Mouse (Mus musculus): Measurements from ENCODE around the gene Psip1.
"Not testable (repeated sequence)": the region's sequence is repeated elsewhere in the genome, so short reads cannot be mapped to it uniquely, and the experiment has no call there.

The Psip1 gene

GRCm38 (mm10) chr4:83486117-83486901, at the start of gene Psip1:
Psip1 (minus strand) TSS chr4:83486459.
- peak; percentile 94 for DNase-seq (ENCODE audit: low read depth, low spot score)

DNA sequence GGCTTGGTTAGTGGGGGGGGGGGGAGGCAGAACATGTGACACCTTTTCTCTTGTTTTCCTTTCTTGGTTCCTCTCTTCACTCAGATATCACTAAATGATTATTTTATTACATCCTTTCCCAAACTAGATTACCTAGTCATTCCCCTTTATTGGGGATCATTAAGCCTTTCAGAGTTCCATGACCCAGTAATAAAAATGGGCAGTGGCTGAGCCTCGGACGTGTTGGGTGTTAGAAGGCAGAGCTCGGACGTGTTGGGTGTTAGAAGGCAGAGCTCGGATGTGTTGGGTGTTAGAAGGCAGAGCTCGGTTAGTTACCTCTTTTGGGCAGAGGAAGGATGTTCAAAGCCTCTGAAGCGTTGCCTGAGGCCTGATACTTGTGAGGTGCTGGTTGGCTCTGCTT, 47.8 kb upstream of the Psip1 start:
- DNase-seq (ENCODE audit: low read depth, low spot score), result no peak

- DNase-seq (ENCODE audit: low read depth, low spot score), result no peak
Measured at GRCm38 (mm10) chr4:83533168-83533911, 47.1 kb upstream of the Psip1 start.

GRCm38 (mm10) chr4:83530060-83530459, 43.8 kb upstream of the Psip1 start:
- DNase-seq (ENCODE audit: low read depth, low spot score), result peak; percentile 17

- DNase-seq (ENCODE audit: low read depth, low spot score), result peak; percentile 75
Measured at GRCm38 (mm10) chr4:83527921-83528320, 41.7 kb upstream of the Psip1 start.

DNA sequence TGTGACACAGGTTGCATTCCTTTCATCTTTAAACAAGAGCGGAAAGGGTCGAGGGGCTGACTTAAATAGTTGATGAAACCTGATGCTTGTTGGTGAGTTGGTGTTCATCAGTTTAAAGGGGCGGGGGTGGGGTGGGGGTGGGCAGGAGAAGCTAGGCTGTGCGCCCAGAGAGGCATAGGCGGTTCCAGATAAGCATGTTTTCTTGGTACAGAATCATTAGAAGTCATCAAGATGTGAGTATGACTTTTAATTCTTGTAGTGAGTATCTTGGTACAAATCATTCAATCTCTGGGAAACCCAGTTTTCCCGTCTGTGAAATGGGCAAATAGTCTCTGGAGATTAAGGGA, 40.7 kb upstream of the Psip1 start:
- DNase-seq (ENCODE audit: low read depth, low spot score), result no peak

- DNase-seq (ENCODE audit: low read depth, low spot score), result peak; percentile 14
Measured at GRCm38 (mm10) chr4:83526270-83526987, 40.2 kb upstream of the Psip1 start.

GRCm38 (mm10) chr4:83525690-83526055, 39.4 kb upstream of the Psip1 start:
- no peak for DNase-seq (ENCODE audit: low read depth, low spot score)

DNA sequence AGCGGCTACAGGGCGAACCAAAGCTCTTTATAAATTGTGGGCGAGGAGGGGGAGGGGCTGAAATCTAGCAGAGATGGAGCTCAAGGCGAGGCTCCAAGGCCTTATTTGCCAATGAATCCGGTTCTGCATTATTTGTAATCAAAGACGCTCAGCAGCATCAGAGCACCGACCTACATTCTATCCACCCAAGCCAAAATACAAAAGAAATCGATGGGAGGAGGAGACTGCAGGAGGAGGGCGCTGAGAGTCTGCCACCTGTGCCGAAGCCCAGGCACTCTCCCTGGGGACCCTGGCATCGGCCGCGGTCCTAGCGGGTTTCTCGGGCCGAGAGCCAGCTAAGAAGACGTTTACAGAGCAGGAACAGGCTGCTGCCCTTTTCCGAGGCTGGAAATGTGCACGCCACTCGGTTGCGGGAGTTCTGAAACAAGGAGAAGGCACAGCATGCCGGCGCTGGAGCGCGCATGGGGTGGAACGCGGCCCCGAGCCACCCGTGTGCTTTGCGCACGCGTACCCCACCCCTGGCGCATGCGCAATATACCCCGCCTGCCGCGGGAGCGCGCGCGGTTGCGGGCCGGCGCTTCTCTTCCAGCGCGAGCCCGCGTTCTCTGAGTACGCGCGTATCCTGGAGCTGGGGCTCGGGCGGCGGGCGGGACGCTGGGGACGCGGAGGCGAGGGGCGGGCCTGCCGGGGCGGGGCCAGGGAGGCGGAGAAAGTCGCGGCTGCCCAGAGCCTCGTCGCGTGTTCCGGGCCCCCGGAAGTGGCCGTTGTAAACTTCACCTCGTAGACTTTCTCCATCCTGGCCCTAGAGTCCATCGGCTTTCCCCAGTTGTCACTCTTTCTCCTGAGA, 38.8 kb upstream of the Psip1 start, which contains the start of gene Ccdc171:
Ccdc171 (plus strand) TSS at position 703 of the 847 bp plus-strand sequence.
- peak; percentile 98 for DNase-seq (ENCODE audit: low read depth, low spot score)

DNA sequence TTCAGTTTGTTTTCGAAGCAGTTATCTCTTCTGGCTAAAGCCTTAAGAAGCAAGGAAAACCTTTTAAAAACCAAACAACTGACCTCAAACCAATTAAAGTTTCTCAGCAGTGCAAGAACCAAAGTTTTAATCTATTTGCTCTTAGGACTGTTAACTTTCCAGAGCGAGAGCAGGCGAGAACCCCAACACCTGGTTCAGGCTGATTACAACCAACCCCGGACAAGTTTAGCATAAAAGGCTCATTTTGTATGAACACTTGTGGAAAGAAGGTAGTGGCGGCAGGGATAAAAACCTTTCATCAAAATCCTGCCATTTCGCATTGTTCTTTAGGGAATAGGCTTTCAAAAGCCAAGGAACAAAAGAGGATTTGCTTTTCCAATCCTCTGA, 38.2 kb upstream of the Psip1 start:
- DNase-seq (ENCODE audit: low read depth, low spot score), result no peak

GRCm38 (mm10) chr4:83522066-83522465, 35.8 kb upstream of the Psip1 start:
- no peak for DNase-seq (ENCODE audit: low read depth, low spot score)

DNA sequence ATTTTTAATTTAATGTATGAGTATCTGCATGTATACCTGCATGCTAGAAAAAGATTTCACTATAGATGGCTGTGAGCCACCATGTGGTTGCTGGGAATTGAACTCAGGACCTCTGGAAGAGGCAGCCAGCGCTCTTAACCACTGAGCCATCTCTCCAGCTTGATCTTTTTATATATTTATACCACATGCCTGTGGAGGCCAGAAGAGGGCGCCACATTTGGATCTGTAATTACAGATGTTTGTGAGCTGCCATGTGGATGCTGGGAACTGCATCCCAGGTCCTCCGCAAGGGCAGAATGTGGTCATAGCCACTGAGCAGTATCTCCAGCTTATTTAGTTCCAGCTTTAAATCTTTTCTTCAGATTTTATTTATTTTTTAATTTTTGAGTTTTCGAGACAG, 34.0 kb upstream of the Psip1 start:
- peak; percentile 31 for DNase-seq (ENCODE audit: low read depth, low spot score)

- DNase-seq (ENCODE audit: low read depth, low spot score), result no peak
Measured at GRCm38 (mm10) chr4:83519807-83520206, 33.5 kb upstream of the Psip1 start.

DNA sequence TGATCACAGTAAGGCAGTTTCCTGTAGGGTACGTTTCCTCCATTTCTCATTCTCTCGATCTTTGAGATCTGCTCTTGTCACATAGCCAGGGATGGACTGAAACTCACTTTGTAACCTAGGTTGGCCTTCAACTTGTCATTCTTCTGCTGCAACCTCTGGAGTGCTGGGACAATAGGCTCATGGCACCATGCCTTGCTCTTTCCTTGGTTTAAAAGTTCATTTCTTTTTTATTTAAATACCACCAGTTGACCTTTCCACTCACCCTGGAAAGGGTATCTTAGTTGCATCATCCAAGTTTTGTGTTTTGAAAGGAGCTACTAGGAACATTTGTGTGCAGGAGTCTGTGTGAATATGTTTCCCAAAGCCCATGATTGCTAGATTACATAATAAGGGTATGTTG, 32.9 kb upstream of the Psip1 start:
- DNase-seq (ENCODE audit: low read depth, low spot score), result no peak

DNA sequence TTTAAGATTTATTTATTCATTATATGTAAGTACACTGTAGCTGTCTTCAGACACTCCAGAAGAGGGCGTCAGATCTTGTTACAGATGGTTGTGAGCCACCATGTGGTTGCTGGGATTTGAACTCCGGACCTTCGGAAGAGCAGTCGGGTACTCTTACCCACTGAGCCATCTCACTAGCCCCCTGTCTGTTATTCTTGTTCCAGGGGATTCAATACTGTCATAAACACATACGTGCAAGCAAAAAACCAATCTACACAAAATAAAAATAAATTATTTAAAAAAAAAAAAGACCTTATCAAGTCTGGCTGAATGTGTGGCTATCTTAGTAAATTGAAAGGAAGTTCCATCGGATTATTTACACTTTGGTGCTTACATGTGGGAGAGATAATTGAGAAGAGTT, 29.9 kb upstream of the Psip1 start:
- not testable (repeated sequence) for DNase-seq (ENCODE audit: low read depth, low spot score)

GRCm38 (mm10) chr4:83514976-83515669, 28.9 kb upstream of the Psip1 start:
- DNase-seq (ENCODE audit: low read depth, low spot score), result peak; percentile 52

DNA sequence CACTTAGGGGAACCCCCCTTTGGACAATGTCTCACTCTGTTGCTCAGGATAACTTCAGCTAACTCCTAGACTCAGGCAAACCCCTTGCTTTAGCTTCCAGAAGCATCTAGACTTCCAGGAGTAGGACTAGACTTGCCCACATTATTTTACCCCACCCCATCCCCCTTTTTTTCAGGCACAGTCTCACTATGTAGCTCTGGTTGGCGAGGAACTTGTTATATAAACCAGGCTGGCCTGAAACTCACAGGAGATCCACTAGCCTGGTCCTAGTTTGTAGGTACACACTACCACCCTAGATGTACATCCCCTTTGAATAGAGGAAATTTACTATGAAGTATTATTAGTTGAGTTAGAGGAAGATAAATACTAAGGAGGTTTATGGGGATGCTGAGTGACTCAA, 27.9 kb upstream of the Psip1 start:
- DNase-seq (ENCODE audit: low read depth, low spot score), result no peak

DNA sequence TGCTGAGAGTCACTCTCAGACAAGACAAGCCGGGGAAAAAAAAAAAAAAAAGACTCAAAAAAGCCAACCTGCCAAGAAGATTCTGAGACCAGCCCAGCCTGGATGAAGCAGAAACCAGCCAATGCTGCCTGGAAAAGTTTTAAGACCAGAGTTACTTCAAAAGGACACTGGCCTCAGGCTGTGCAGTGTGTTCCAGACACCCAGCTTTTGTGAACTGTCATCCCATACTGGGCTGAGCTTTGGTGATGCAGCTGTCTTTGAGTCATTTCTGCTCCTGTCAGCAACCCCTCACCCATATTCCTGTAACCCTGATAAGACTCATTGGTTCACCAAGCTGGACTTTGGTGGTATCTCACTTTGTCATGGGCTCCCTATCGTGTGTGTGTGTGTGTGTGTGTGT, 26.4 kb upstream of the Psip1 start:
- no peak for DNase-seq (ENCODE audit: low read depth, low spot score)

DNA sequence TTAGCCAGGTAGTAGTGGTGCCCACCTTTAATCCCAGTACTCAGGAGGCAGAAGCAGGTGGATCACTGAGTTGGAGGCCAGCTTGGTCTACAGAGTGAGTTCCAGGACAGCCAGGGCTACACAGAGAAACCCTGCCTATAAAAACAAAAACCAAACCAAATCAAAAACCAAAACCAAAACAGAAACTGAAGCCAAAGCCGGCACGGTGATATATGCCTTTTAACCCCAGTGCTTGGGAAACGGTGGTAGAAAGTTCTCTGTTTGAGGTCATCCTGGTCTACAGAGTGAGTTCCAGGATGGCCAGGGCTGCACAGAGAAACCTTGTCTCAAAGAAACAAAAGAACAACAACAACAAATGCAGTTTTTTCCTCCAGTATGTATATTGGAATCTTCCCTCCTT, 26.0 kb upstream of the Psip1 start:
- peak; percentile 42 for DNase-seq (ENCODE audit: low read depth, low spot score)

GRCm38 (mm10) chr4:83511083-83511482, 24.8 kb upstream of the Psip1 start:
- no peak for DNase-seq (ENCODE audit: low read depth, low spot score)

- no peak for DNase-seq (ENCODE audit: low read depth, low spot score)
Measured at GRCm38 (mm10) chr4:83509600-83509999, 23.3 kb upstream of the Psip1 start.

Data from CD4-positive helper T cell, adult 2 months (primary cell).